Mouse (Mus musculus) hindlimb bud, embryonic 11.5 days (tissue): ENCODE data around the gene Casc3.

ENCODE experiments used
- DNase-seq: peaks from one replicate; pipeline ENCODE4 v3.0.0-alpha.2; 2012; ENCODE audit warnings: low read depth, low spot score; ENCODE audit errors: extremely low spot score

Casc3 gene

GRCm38 (mm10) chr11:98829875-98830274 is 25.2 kb downstream of the Casc3 start:
- DNase-seq: no peak

DNA sequence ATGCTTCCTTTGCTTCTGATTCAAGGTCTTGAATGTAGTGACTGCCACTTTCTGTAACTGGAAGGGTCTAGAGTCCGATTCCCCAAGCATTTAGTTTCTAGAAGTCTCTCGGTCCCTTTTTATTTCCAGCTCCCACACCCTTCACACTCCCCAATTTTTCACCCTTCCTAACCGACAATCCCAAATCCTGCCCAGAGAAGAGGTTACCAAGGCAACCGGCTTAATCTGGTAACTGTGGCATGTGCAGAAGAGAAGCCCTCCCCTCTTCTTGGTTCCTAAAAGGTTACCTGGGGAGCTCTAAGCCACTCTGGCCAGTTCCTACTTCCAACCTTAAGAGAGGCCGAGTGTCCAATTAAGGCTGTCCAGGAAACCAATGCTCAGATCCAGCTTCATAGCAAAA is 30.6 kb downstream of the Casc3 start:
- no peak for DNase-seq

DNA sequence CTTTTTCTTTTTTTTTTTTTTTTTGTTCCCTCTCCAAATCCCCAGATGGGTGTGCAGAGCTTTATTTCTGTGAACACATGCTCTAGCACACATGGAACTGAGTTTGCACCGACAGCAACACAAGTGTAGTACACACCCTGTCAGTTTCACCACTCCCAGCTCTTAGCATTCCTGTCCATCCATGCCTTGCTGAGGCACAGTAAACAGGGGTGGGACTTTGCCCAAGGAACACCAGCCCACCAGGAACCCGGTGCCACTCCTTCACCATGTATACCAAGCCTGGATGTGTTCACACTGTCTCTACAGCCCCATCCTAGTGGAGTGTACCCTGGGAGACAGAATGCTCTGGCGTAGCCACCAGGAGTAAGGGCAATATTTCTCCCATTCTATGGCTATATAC is 31.0 kb downstream of the Casc3 start:
- no peak for DNase-seq

DNA sequence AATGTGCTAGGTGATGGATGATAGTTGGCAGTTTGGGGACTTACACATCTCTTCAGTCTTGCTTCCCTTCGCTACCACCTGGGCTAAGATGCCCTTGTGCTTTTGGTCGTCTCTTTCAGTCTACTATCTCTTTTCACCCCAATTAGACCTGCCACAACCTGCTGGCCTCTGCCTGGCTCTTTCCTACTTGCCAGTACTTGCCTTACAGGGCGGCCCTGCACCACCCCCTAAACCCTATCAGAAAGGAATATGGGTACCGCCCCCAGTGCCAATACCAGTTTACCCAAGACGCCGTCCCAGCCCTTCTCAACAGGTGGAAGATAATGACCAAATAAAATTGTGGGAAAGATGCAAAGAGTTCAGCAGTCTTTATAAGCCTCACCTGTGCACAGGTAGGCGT is 31.4 kb downstream of the Casc3 start:
- no peak for DNase-seq

DNA sequence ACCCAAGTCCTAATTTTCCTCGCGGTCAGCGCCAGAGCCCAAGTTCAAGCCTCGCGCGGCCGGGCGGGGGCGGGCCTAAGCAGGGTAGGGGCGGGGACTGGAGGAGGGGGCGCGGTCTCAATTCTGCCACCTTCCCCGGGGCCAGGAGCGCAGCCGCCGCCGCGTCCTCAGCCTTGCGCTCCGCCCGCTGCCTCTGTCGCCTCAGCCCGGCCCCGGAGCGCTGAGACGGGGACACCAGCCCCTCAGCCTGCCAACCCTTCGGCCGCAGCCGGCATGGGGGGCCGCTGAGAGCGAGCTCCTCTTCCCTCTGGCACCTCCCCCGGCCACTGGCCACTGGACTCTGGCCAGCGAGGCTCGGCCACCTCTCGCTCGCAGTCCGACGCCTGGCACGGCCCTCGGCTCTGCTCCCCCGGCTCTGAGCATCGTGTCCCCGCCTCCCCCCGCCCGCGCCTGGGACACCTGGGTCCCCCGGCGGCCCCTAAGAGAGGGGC is 32.0 kb downstream of the Casc3 start, which contains the start of gene Rapgefl1:
Gene Rapgefl1, plus strand, starts transcription at position 135 of the 491 bp plus-strand sequence.
- DNase-seq: no peak

GRCm38 (mm10) chr11:98837231-98837704 is 32.6 kb downstream of the Casc3 start:
- no peak for DNase-seq

DNA sequence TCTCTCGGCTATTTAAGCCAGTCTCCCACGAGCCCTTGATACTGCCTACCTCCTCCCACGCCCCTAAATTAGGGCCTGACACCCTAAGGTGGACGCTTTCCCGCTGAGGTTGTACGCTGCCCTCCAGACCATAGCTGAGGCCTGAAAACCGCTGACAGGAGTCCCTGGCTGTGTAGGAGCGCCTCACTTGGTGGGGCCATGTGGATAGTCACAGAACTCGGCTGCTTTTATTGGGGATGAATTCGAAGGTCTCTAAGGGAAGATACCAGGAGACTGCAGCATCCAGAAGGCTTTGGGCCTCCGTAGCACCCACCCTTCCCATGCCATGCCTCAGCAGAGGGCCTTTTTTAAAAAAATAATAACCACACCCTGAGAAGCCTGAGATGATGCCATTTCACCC is 33.2 kb downstream of the Casc3 start:
- DNase-seq: no peak

GRCm38 (mm10) chr11:98838512-98838911 is 33.8 kb downstream of the Casc3 start:
- DNase-seq: no peak

DNA sequence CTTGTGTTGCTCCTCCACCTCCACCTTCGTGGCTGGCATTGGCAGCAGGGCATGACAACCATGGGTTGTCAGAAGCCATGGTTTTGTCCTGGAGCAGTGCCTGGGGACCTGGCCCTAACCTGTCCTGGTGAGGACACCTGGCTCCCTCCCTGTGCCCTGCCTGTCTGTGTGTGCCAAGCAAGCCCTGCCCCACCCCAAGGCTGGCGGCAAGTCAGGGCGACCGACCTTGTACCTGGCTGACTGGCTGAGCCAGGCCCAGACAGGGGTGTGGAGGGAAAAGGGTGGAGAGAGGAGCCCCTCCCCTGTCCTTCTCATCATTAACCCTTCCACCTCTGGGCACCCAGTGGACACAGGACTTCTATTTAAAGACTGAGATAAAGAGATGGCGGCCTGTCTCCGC is 34.7 kb downstream of the Casc3 start:
- no peak for DNase-seq

GRCm38 (mm10) chr11:98839897-98840296 is 35.2 kb downstream of the Casc3 start:
- no peak for DNase-seq

- DNase-seq: no peak
Observed at GRCm38 (mm10) chr11:98846016-98846415, 41.3 kb downstream of the Casc3 start.

DNA sequence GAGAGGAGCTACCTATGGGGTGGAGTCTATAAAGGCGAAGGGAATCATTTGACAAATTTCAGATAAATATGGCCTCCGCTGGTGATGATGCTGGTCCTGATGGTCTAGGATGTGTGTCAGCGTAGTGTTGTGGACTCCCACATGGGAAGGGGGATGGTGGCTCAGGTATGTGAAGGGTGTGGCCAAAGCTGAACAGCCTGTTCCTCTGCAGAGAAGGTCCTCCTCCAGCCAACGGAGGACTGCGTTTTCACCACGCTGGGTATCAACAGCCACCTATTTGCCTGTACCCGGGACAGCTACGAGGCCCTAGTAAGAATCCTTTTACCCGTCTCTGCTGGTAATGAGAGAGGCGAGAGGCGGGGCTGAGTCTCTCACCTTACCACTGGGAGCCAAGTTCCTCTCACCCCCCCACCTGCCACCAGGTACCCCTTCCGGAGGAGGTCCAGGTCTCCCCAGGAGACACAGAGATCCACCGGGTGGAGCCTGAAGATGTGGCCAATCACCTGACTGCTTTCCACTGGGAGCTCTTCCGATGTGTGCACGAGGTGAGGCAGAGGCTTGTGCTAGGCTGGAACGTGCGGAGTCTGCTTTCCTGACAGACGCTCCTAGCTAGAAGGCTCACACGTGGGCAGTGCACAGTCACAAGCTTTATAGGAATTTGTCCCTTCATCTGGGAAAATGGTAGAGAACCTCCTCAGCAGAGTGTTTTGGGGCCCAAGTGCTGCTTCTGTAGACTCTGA is 42.3 kb downstream of the Casc3 start:
- DNase-seq: no peak

GRCm38 (mm10) chr11:98849196-98849894 is 44.6 kb downstream of the Casc3 start:
- no peak for DNase-seq

- DNase-seq: no peak
Observed at GRCm38 (mm10) chr11:98850100-98851093, 45.7 kb downstream of the Casc3 start.

GRCm38 (mm10) chr11:98854116-98854515 is 49.4 kb downstream of the Casc3 start:
- no peak for DNase-seq

DNA sequence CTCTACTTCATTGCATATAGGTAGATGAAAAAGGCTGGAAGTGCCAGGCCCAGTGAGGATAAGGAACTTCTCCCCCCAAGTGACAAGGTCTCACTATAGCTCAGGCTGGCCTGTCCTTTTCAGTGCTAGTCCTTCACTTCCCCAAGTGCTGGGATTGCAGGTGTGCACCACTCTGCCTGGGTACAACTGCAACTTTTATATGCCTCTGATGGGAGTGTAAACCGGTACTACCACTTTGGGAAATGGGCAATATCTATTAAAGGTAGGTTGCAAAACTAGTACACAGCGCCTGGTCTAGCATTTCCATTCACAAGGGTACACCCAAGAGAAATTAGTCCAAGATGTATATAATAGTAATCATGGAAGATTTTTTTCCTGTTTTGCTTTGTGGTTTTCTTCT is 50.0 kb downstream of the Casc3 start:
- no peak for DNase-seq

- DNase-seq: peak; percentile 96
Observed at GRCm38 (mm10) chr11:98858759-98859731, 54.3 kb downstream of the Casc3 start.

DNA sequence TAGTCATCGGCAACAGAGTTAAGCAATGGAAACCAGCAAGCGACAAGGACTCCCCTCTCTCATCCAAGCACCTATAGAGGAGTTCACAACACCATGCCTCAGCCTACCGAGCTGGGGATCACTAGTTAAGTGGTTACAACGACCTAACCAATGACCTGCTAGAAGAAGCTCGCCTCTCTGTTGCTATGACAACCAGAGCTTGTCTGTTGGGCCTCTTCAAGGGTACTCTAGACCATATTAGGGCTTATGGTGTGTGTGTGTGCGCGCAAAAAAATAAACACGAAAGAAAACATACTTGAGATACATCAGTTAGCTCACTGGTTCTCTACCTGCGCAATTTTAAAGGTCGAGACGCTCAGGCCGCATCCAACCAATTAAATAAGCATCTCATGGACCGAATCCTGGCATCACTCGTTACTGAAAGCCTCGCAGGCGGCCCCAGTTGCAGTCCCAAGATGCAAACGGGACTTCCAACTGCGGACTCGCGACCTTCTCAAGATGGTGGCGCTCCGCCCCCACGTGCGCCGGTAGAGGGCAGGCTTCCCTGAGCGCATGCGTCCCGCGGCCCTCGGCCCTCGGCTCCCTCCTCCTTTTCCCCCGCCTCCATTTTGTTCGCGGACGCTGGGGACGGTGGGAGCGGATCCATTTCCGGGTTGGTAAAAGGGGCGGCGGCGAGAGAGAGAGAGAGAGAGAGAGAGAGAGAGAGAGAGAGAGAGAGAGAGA is 58.5 kb downstream of the Casc3 start, which contains the start of gene Wipf2:
Gene Wipf2, plus strand, starts transcription at position 611 of the 723 bp plus-strand sequence.
- peak; percentile 69 for DNase-seq
